Mouse (Mus musculus) bone marrow, adult 2 months (tissue): ENCODE results near the gene Camk1g.

Experiments
- CTCF ChIP-seq: fragments of 200-500 bp; IDR thresholded peaks from 2 replicates; pipeline ENCODE4 v1.5.1; 2011; ENCODE audit warnings: low read length, control low read depth; ENCODE audit not compliant: control insufficient read depth, insufficient read depth
- POLR2A ChIP-seq: fragments of 200-500 bp; IDR thresholded peaks from 2 replicates; pipeline ENCODE4 v1.6.1; 2011; ENCODE audit warnings: low read depth, mild to moderate bottlenecking, control low read depth, low read length, borderline replicate concordance; ENCODE audit not compliant: control insufficient read depth

- TF ChIP-seq CTCF: no peak
- TF ChIP-seq POLR2A: no peak
Observed at GRCm38 (mm10) chr1:193327216-193327615, 42.9 kb downstream of the Camk1g start.
